Comparison of ENCODE assay signal across 22 mouse cellular contexts in the genomic region with DNA sequence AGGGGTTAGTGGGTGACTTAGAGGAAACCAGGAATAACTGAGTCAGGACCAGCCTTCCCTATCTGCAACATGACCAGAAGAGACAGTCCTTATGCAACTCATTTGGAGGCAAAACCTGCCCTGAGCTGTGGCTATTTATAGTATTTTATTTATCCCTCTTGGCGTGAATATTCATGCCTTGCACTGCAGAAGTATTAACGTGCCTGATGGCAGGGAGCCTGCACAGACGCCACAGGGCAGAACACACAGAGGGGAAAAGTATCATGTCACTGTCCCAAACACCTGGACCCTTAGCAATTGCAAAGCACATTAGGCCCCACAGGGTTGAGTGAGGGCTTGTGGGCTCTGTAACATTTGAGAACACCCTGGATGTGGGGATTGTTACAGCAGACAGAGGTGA.
DNase-seq lines count a peak whose midpoint lies in the region; ATAC-seq and TF ChIP-seq lines count a peak whose summit lies in the region.
"Had no signal": no experiment of that assay in that cellular context is flagged by ENCODE, and none has a peak within 500 bp of the region (broad histone marks: within the 10 kb centered on the region; RNA-seq: fewer than 3 reads in every experiment).

No protein-coding gene starts in this region.

- no peaks in the 10 kb centered on the region for H3K79me2 ChIP-seq in heart, adult 2 months (replicated peaks; ENCODE audit: control insufficient read depth, insufficient read depth, low read length)

- intact Hi-C loops in heart, adult 2 months (cut with DNase I) = no loop called here

- no peak for TF ChIP-seq POLR2A in heart, adult 2 months (IDR thresholded peaks at IDR 0.05; ENCODE audit: insufficient read depth, low read depth, low read length)

- no peaks in the 10 kb centered on the region for H3K27me3 ChIP-seq in forebrain, embryonic 13.5 days
- H3K27me3 ChIP-seq in forebrain, postnatal 0 days (ENCODE audit: insufficient read depth, low read length) = no peaks in the 10 kb centered on the region
- no peaks in the 10 kb centered on the region for H3K27me3 ChIP-seq in heart, adult 2 months (ENCODE audit: control insufficient read depth, insufficient read depth, low read length)
- H3K27me3 ChIP-seq in heart, embryonic 10.5 days (ENCODE audit: insufficient read depth, poor library complexity, severe bottlenecking) = no peaks in the 10 kb centered on the region
- H3K27me3 ChIP-seq: hindbrain, embryonic 12.5 days; limb, embryonic 13.5 days; liver, embryonic 15.5 days; megakaryocyte, embryonic 14.5 days had no signal

- 42% methylated on average over 3 of the region's 3 CpGs for WGBS in forebrain, embryonic 13.5 days
- 17% methylated on average over 3 of the region's 3 CpGs for WGBS in forebrain, postnatal 0 days
- WGBS in heart, adult 2 months = 35% methylated on average over 3 of the region's 3 CpGs
- 68% methylated on average over 3 of the region's 3 CpGs for WGBS in heart, embryonic 10.5 days

- H3K4me1 ChIP-seq in forebrain, embryonic 13.5 days = peaks cover 28% of the 10 kb centered on the region
- H3K4me1 ChIP-seq in forebrain, postnatal 0 days (ENCODE audit: insufficient read depth) = 0 out of 2 replicates have a peak, but pooled peaks cover 6% of the 10 kb centered on the region
- peaks cover 2% of the 10 kb centered on the region; the same call in 1 of the 2 replicates for H3K4me1 ChIP-seq in heart, adult 2 months (ENCODE audit: control insufficient read depth, insufficient read depth, low read length)
- no peaks in the 10 kb centered on the region for H3K4me1 ChIP-seq in heart, embryonic 10.5 days
- H3K4me1 ChIP-seq: liver, embryonic 15.5 days; megakaryocyte, embryonic 14.5 days had no signal

- no peaks in the 10 kb centered on the region for H3K36me3 ChIP-seq in forebrain, embryonic 13.5 days (ENCODE audit: poor library complexity, severe bottlenecking)
- H3K36me3 ChIP-seq in forebrain, postnatal 0 days (ENCODE audit: insufficient read depth) = no peaks in the 10 kb centered on the region
- no peaks in the 10 kb centered on the region for H3K36me3 ChIP-seq in heart, adult 2 months (ENCODE audit: control insufficient read depth, insufficient read depth, low read length)
- H3K36me3 ChIP-seq in heart, embryonic 10.5 days = no peaks in the 10 kb centered on the region
- H3K36me3 ChIP-seq: embryonic facial prominence, embryonic 10.5 days; G1E; hindbrain, embryonic 12.5 days; limb, embryonic 13.5 days; liver, embryonic 15.5 days had no signal

- no peak for TF ChIP-seq EP300 in heart, adult 2 months (IDR thresholded peaks at IDR 0.05; ENCODE audit: insufficient read depth, low read depth, low read length)

- no peak for TF ChIP-seq CTCF in forebrain, postnatal 0 days (IDR thresholded peaks at IDR 0.05; ENCODE audit: low read depth)
- TF ChIP-seq CTCF in heart, adult 2 months (IDR thresholded peaks at IDR 0.05) = no peak

- no peak overlapping the region for H3K9ac ChIP-seq in forebrain, embryonic 13.5 days
- H3K9ac ChIP-seq in forebrain, postnatal 0 days = no peak overlapping the region
- no peak overlapping the region for H3K9ac ChIP-seq in heart, adult 2 months (ENCODE audit: low read depth, low read length)
- H3K9ac ChIP-seq: hindbrain, embryonic 12.5 days; limb, embryonic 13.5 days; liver, embryonic 15.5 days had no signal

- no peak overlapping the region for H3K4me2 ChIP-seq in forebrain, embryonic 13.5 days
- H3K4me2 ChIP-seq in forebrain, postnatal 0 days (ENCODE audit: low read depth) = no peak overlapping the region
- H3K4me2 ChIP-seq: hindbrain, embryonic 12.5 days; limb, embryonic 13.5 days; liver, embryonic 15.5 days had no signal

- H3K9me3 ChIP-seq in forebrain, embryonic 13.5 days (replicated peaks) = no peaks in the 10 kb centered on the region
- H3K9me3 ChIP-seq in forebrain, postnatal 0 days (ENCODE audit: low read length) = no peaks in the 10 kb centered on the region
- H3K9me3 ChIP-seq in heart, embryonic 10.5 days = no peaks in the 10 kb centered on the region
- H3K9me3 ChIP-seq: embryonic facial prominence, embryonic 10.5 days; G1E; hindbrain, embryonic 12.5 days; limb, embryonic 13.5 days; liver, embryonic 15.5 days had no signal

- ATAC-seq in forebrain, embryonic 13.5 days = no peak
- no peak for ATAC-seq in forebrain, postnatal 0 days
- no peak for ATAC-seq in cerebellum, adult (ENCODE audit: insufficient number of reproducible peaks, low FRiP score, low TSS enrichment)
- ATAC-seq: CD4-positive, CD25-positive, alpha-beta regulatory T cell, adult 4 months; inflammation-experienced regulatory T-cells, adult 6 months; lung, postnatal 0 days had no signal

- no peak overlapping the region for H3K4me3 ChIP-seq in forebrain, embryonic 13.5 days
- H3K4me3 ChIP-seq in forebrain, postnatal 0 days (ENCODE audit: low read depth, low read length) = no peak overlapping the region
- H3K4me3 ChIP-seq in heart, adult 2 months = no peak overlapping the region
- no peak overlapping the region for H3K4me3 ChIP-seq in heart, embryonic 10.5 days
- H3K4me3 ChIP-seq: embryonic facial prominence, embryonic 10.5 days; hindbrain, embryonic 12.5 days; limb, embryonic 13.5 days; liver, embryonic 15.5 days; megakaryocyte, embryonic 14.5 days; myocyte had no signal

- DNase-seq in forebrain, postnatal 0 days = no peak
- DNase-seq in heart, adult 2 months = peak; percentile 28 to 55
- DNase-seq in heart, embryonic 10.5 days (ENCODE audit: low spot score) = no peak
- DNase-seq in heart, adult 9 months (ENCODE audit: low spot score in 2 of 2) = peak; percentile 31 to 47
- DNase-seq in heart, postnatal 4 days = peak; percentile 9
- no peak for DNase-seq in urinary bladder, adult 18-20 months (ENCODE audit: low spot score in 2 of 2)
- DNase-seq: cerebellum, postnatal 14 days; kidney, adult 8-10 months; kidney, postnatal 36 days; thymus, postnatal 4 days had no signal

- H3K27ac ChIP-seq in forebrain, embryonic 13.5 days = peak overlapping the region; percentile 21; the same call in 1 of the 2 replicates
- no peak overlapping the region for H3K27ac ChIP-seq in forebrain, postnatal 0 days (ENCODE audit: low read depth, low read length)
- no peak overlapping the region for H3K27ac ChIP-seq in heart, adult 2 months
- H3K27ac ChIP-seq in heart, embryonic 10.5 days = no peak overlapping the region
- H3K27ac ChIP-seq: embryonic facial prominence, embryonic 10.5 days; hindbrain, embryonic 12.5 days; limb, embryonic 13.5 days; liver, embryonic 15.5 days had no signal

Comparison
In these comparisons a context has a peak if more than half of its experiments do, and no peak if none do; other contexts are left out.
1. DNase-seq: peak in heart, adult 2 months (2 of 2), heart, adult 9 months (2 of 2) and heart, postnatal 4 days (single experiment); none in forebrain, postnatal 0 days (single experiment), heart, embryonic 10.5 days (single experiment) and urinary bladder, adult 18-20 months (0 of 2).